Mouse (Mus musculus) Patski (cell line): ENCODE measurements around the gene Gper1. TPM values are rescaled to one million over a fixed set of nuclear protein-coding genes. Genes with fewer than 3 reads are reported as not detected.
A peak's percentile ranks its signal among the peaks of the same experiment; 100 is the strongest.

Experiments used
- ATAC-seq: fragments of 100-300 bp; one replicate; pipeline ENCODE4 v1.8.0; 2021
- CTCF ChIA-PET: fragments of 350-600 bp; sonication (Branson Sonifier 250); formaldehyde crosslinking; loops from one replicate; lab custom pipeline; 2022; ENCODE audit warnings: inconsistent platforms; lab: Charles Lee
- POLR2A ChIA-PET: fragments of 350-600 bp; sonication (Branson Sonifier 250); formaldehyde crosslinking; loops from one replicate; lab custom pipeline; 2022; ENCODE audit warnings: antibody characterized with exemption, inconsistent platforms; lab: Charles Lee
- DNase-seq: peaks from one replicate; pipeline ENCODE4 v3.0.0-alpha.2; 2011; ENCODE audit warnings: low read depth, low spot score
- H3K27me3 ChIP-seq: fragments of 371-371 bp; one replicate; pipeline ENCODE4 v1.5.1; 2021
- CTCF ChIP-seq: fragments of 100-300 bp; IDR thresholded peaks from one replicate; pipeline ENCODE4 v1.5.1; 2021
- in situ Hi-C: fragments of 300-500 bp; cut with MboI; formaldehyde crosslinking; loops from 3 replicates; pipeline ENCODE4 v1.11.1; 2018; ENCODE audit warnings: low pct_unique_long_range_greater_than_20kb, mixed read lengths
- polyA plus RNA-seq: library from polyadenylated mRNA; unstranded; gene quantifications from one replicate; pipeline ENCODE4 v1.2.3, GENCODE M21; 2021

Gper1 gene
- polyA plus RNA-seq, 1 experiment from 2014 or later: 0.58 TPM

DNA sequence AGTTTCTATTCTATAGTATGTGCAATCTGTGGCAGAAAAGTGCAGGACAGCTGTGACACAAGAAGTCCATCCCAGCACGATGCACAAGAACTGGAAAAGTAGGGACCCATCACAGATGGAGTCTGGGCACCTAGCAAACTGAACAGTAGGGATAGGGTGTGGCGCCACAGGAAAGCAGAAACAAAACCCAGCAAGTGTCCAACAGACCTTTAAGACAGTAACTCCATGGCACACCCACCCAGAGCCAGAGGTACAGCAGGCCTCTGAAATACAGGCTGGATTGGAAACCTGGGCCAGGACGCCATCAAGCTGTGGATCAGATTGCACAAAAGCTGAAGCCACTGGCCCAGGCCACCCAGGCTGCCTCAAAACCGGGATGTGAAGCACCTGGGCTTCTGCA lies 20.0 kb downstream of the Gper1 start:
- in situ Hi-C loops: no loop called here
- no peak for TF ChIP-seq CTCF
- ChIA-PET POLR2A (interaction anchor here (1.3 kb wide), 1 partner anchor 14 kb away, joined by 5 read pairs; no protein-coding TSS in a partner anchor), CTCF (interaction anchor here (1.0 kb wide), 1 partner anchor 9 kb away, joined by 3 read pairs; no protein-coding TSS in a partner anchor)
- DNase-seq (no peak), ATAC-seq (no peak)
- no peaks in the 10 kb centered on the region for H3K27me3 ChIP-seq

DNA sequence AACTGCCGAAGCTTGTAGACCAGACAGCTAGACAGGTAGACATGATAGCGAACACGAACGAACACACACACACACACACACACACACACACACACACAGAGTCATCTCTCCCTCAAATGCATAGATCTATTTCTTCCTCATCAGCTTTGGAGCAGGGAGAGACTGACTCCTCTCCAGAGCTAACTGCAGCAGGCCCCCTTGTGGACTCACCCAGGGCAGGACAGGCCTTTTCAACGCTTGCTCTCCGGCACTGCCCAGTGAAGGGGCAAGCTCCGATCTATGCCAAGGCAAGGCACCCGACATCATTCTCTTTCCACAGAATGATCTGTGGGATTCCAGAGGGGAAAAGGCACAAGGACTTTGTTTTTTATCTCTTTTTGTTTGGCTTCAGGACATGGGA lies 22.3 kb downstream of the Gper1 start:
- H3K27me3 ChIP-seq: no peaks in the 10 kb centered on the region
- no peak for DNase-seq
- CTCF ChIA-PET: interaction anchor here (0.9 to 1.4 kb wide), 3 partner anchors 10 to 80 kb away, joined by 3 read pairs; no protein-coding TSS in a partner anchor
- no peak for ATAC-seq
- in situ Hi-C loops: no loop called here
- no peak for TF ChIP-seq CTCF
- POLR2A ChIA-PET: no interaction called here

DNA sequence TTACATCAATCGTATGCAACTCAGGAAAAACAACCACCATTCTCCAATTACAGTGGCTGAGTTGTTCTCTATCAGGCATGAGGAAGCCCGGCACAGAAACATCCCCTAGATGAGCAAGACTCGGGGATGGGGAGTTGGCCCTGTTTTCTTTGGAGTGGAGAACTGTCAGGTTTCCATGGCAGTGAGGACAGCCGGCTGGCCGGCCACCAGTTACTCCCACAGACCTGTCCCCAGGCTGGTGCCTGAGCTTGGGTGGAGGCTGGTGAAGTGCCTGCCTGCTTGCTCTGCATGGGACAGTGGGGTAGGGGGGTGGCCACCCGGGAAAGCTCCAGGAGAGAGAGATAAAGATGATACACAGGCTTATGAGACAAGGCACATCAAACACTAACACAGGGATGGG lies 25.1 kb downstream of the Gper1 start:
- POLR2A ChIA-PET: interaction anchor here (0.6 kb wide), 1 partner anchor 289 kb away, joined by 3 read pairs; no protein-coding TSS in a partner anchor
- in situ Hi-C loops: no loop called here
- ATAC-seq: no peak
- DNase-seq: no peak
- CTCF ChIA-PET: no interaction called here
- no peak for TF ChIP-seq CTCF
- no peaks in the 10 kb centered on the region for H3K27me3 ChIP-seq

DNA sequence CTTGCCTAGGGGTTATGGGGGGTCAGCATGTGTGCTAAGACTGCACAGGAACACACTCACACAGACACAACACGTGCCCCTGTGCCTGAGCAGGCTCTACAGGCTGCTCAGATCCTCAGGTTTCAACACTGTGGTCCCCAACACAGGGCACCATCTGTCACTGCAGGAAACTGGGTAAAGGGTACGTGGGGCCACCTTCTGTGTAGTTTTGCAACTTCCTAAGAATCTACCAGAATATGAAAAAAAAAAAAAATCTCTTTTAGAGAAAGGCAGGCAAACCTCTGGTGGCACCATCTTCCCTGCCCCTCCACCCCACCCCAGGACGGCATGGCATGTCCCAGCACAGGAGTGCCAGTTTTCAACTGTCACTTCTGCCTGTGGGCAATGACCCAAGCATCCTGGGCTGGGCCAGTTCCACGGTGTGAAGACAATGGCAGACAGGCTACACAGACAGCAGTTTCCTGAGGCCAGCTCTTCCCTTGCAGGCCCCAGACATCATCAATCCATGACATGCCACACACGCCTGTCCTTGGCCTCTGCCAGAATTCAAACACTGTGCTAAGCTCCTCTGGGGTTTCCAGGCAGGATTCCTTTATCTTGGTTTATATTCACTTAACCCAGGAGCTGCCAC lies 26.3 kb downstream of the Gper1 start:
- ATAC-seq (peak; percentile 5), DNase-seq (no peak)
- H3K27me3 ChIP-seq: no peaks in the 10 kb centered on the region
- POLR2A ChIA-PET: no interaction called here
- CTCF ChIA-PET: interaction anchor here (0.9 to 1.3 kb wide), 2 partner anchors 11 to 25 kb away, joined by 4 read pairs; partner anchors contain the start of gene 3110082I17Rik
- in situ Hi-C loops: no loop called here
- TF ChIP-seq CTCF: no peak

DNA sequence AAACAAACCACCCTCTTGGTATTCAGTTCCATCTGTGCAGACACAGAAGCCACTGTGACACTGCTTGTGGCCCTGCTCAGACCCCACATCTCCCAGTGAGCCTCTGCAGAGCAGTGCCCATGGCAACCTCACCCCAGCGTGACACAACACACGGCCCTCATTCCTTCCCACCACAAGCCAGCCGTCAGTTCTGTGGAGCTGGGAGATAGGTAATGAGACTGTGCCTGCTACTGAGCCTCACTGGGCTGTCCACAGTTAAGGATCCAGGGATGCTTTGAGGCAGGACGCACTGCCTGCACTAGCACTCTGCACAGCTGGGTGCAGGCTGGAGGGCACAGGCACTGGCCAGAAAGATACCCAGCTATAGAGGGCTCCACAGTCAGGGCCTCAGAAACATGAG lies 27.0 kb downstream of the Gper1 start:
- ATAC-seq (peak; percentile 72), DNase-seq (no peak)
- CTCF ChIA-PET: interaction anchor here (0.9 to 1.3 kb wide), 2 partner anchors 10 to 26 kb away, joined by 4 read pairs; partner anchors contain the start of gene 3110082I17Rik
- POLR2A ChIA-PET: no interaction called here
- in situ Hi-C loops: no loop called here
- no peak for TF ChIP-seq CTCF
- H3K27me3 ChIP-seq: no peaks in the 10 kb centered on the region

DNA sequence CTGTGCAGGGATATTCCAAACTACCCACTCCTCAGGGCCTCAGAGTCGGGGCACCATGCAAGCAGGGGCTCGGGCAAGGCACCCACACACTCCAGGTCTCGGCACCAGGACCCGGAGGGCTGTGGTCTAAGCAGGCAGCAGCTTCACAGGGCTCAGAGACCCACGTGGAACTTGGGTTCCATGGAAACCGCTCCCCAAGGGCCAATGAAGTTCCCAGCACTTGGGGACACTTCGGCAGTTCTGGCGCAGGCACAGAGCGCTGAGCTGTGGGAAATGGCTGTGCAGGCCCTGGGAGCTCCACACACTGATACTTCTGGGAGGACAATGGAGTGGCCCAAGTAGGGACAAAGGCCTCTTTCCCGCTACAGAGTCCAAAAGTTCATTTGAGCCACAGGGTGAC lies 30.1 kb downstream of the Gper1 start:
- in situ Hi-C loops: no loop called here
- ChIA-PET CTCF (interaction anchor here (1.8 kb wide), 1 partner anchor 13 kb away, joined by 4 read pairs; no protein-coding TSS in a partner anchor), POLR2A (no interaction called here)
- no peaks in the 10 kb centered on the region for H3K27me3 ChIP-seq
- DNase-seq (no peak), ATAC-seq (no peak)
- no peak for TF ChIP-seq CTCF

DNA sequence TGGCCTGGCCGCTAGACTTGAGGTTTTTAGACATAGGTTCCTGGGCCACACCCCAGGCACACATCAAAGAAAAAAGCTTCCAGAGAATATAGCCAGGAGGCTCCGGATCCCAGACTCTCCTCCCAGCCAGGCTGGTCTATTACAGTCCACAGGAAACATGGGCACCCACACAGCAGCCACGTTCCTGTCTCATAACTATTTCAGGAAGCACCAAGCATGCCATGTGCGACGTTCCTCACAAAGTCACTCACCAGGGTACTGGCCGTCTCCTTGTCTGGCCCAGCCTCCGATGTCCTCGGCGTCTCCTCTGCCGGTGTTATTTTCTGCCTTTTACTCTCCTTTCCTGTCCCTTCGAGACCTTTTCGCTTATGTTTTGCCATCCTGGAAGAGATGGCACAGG lies 32.2 kb downstream of the Gper1 start:
- ATAC-seq (no peak), DNase-seq (no peak)
- ChIA-PET CTCF (interaction anchor here (0.9 kb wide), 1 partner anchor 10 kb away, joined by 3 read pairs; no protein-coding TSS in a partner anchor), POLR2A (no interaction called here)
- in situ Hi-C loops: no loop called here
- no peaks in the 10 kb centered on the region for H3K27me3 ChIP-seq
- TF ChIP-seq CTCF: no peak

DNA sequence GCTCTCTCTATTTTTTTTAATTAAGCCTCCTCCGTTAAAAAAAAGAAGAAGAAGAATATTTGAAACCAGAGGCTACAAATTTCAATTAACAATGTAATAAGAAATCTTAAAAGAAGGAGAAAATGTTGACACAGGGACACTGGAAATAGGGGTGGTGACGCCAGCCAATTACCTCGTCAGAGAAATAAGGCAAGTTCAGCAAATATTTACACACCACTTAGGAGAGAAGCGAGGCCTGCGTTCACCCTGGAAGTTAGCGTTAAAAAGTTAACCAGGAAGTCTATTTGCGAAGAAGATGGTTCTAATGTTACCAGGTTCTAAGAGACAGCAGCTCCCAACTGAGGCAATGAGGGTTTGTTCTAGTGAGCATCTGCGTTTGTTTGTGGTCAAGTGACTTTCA lies 34.3 kb downstream of the Gper1 start:
- ATAC-seq: no peak
- POLR2A ChIA-PET: interaction anchor here (1.6 kb wide), 1 partner anchor 15 kb away, joined by 5 read pairs; no protein-coding TSS in a partner anchor
- no peak for DNase-seq
- H3K27me3 ChIP-seq: no peaks in the 10 kb centered on the region
- CTCF ChIA-PET: interaction anchor here (1.1 to 2.3 kb wide), 5 partner anchors 12 to 93 kb away, joined by 3 to 6 read pairs (median 5); no protein-coding TSS in a partner anchor
- in situ Hi-C loops: no loop called here
- TF ChIP-seq CTCF: no peak

DNA sequence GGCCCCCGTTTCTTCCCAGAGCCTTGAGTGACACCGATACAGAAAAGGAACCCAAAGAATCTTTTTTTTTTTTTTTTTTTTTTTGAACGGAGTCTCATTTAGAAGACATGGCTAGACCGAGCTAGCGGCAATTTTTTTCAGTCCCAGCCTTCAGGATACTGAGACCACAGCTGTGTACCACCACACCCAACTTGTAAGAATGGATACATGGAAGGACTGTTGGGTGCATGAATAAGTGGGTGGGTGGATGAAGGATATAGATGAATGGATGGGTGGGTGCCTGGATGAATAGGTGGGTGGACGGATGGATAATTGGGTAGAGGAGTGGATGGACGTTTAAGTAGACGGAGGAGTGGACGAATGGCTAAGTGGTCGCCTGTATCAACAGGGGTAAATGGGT lies 37.0 kb downstream of the Gper1 start:
- in situ Hi-C loops: no loop called here
- CTCF ChIA-PET: interaction anchor here (1.6 to 2.1 kb wide), 4 partner anchors 10 to 62 kb away, joined by 3 to 7 read pairs (median 6); no protein-coding TSS in a partner anchor
- TF ChIP-seq CTCF: no peak
- ATAC-seq (no peak), DNase-seq (no peak)
- POLR2A ChIA-PET: interaction anchor here (0.7 to 2.3 kb wide), 3 partner anchors 22 to 175 kb away, joined by 5 to 7 read pairs (median 6); no protein-coding TSS in a partner anchor
- no peaks in the 10 kb centered on the region for H3K27me3 ChIP-seq

DNA sequence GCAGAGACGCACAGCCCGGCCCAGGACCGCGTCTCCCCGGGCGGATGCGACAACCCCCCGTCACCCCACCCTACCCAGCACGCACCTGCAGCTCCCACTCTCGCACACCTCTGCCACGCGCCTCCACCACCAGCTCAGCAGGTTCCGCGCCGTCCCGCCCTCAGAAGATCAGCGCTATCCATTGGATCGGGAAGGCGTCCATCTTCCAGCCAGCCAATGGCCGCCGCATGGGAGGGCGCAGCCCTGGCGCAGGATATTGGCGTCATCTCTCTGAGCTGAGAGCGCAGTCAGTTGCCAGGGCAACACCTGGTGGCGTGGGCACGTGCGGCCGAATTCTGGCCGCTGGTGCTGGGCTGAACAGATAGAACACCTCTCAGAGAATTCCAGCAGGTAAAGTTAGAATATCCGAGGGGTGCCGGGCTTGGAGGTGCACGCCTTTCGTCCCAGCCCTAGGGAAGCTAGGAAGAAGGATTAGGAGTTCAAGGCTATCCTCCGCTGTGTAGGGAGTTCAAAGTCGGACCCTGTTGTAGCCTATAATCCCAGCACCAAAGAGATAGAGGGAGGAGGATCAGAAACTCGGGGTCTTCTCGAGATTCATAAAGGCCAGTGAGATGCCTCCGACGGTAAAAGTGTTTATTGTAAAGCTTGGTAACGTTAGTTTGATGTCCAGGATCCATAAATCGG lies 37.6 kb downstream of the Gper1 start, which contains the start of gene 3110082I17Rik:
Gene 3110082I17Rik (minus strand): TSS at position 144 of the 684 bp plus-strand sequence.
- in situ Hi-C loops: no loop called here
- ATAC-seq (peak; percentile 95), DNase-seq (peak; percentile 91)
- ChIA-PET POLR2A (interaction anchor here (0.6 to 2.3 kb wide), 3 partner anchors 21 to 1831 kb away, joined by 3 to 6 read pairs (median 3); no protein-coding TSS in a partner anchor), CTCF (interaction anchor here (1.0 to 2.1 kb wide), 5 partner anchors 10 to 96 kb away, joined by 3 to 7 read pairs (median 4); no protein-coding TSS in a partner anchor)
- no peak for TF ChIP-seq CTCF
- H3K27me3 ChIP-seq: no peaks in the 10 kb centered on the region
